Mouse (Mus musculus) small intestine, adult 2 months (tissue): ENCODE results near the gene Supt5. TPM values are rescaled to one million over a fixed set of nuclear protein-coding genes. Genes with fewer than 3 reads are reported as not detected.

ENCODE experiments used
- H3K27ac ChIP-seq: fragments of 200-500 bp; 2 replicates; pipeline ENCODE4 v1.5.1; 2012; ENCODE audit warnings: low read depth, low read length, control low read depth, inconsistent platforms; ENCODE audit not compliant: insufficient read depth
- H3K27me3 ChIP-seq: fragments of 200-500 bp; 2 replicates; pipeline ENCODE4 v1.6.1; 2012; ENCODE audit warnings: mild to moderate bottlenecking, moderate library complexity, low read length, inconsistent platforms; ENCODE audit not compliant: control insufficient read depth, insufficient read depth
- H3K36me3 ChIP-seq: fragments of 200-500 bp; 2 replicates; pipeline ENCODE4 v1.6.1; 2012; ENCODE audit warnings: mild to moderate bottlenecking, low read length, control low read depth, inconsistent platforms; ENCODE audit not compliant: control insufficient read depth, insufficient read depth
- H3K4me1 ChIP-seq: fragments of 200-500 bp; 2 replicates; pipeline ENCODE4 v1.6.1; 2012; ENCODE audit warnings: low read length, inconsistent platforms, mixed read lengths; ENCODE audit not compliant: control insufficient read depth, insufficient read depth, insufficient read length
- H3K4me3 ChIP-seq: fragments of 200-500 bp; 2 replicates; pipeline ENCODE4 v1.5.1; 2012; ENCODE audit warnings: low read depth, mild to moderate bottlenecking, control low read depth, inconsistent platforms, low read length, moderate library complexity
- CTCF ChIP-seq: fragments of 200-500 bp; IDR thresholded peaks from 2 replicates; pipeline ENCODE4 v1.5.1; 2012; ENCODE audit warnings: low read depth, mild to moderate bottlenecking, control low read depth, inconsistent platforms, low read length, moderate library complexity, mixed read lengths; ENCODE audit not compliant: insufficient replicate concordance, insufficient read length; ENCODE audit errors: extremely low read depth
- POLR2A ChIP-seq: fragments of 200-500 bp; IDR thresholded peaks from 2 replicates; pipeline ENCODE4 v1.6.1; 2012; ENCODE audit warnings: low read depth, mild to moderate bottlenecking, control low read depth, inconsistent platforms, low read length, moderate library complexity
- WGBS: fragments of 180-500 bp; shearing (Covaris S2); methylation state at CpG from one replicate; pipeline ENCODE4 v1.1.7; 2018; 5-methylcytosine and 5-hydroxymethylcytosine counted together
- polyA plus RNA-seq: library from polyadenylated mRNA; depleted of rRNA; stranded (reverse); fragments of >200 nt; gene quantifications from 2 replicates; pipeline ENCODE4 v1.2.3, GENCODE M21; 2012

Supt5 gene
- polyA plus RNA-seq, 1 experiment = 104 TPM

GRCm38 (mm10) chr7:28298837-28299625 lies 39.5 kb downstream of the Supt5 start:
- no peaks in the 10 kb centered on the region for H3K36me3 ChIP-seq
- 16% methylated on average over 43 of the region's 43 CpGs for WGBS
- peaks cover 37% of the 10 kb centered on the region for H3K27me3 ChIP-seq
- TF ChIP-seq POLR2A = no peak
- peak; percentile 7; the same call in 1 of the 2 replicates for TF ChIP-seq CTCF
- no peak overlapping the region for H3K27ac ChIP-seq
- no peak overlapping the region for H3K4me3 ChIP-seq
- peaks cover 5% of the 10 kb centered on the region; the same call in 1 of the 2 replicates for H3K4me1 ChIP-seq

DNA sequence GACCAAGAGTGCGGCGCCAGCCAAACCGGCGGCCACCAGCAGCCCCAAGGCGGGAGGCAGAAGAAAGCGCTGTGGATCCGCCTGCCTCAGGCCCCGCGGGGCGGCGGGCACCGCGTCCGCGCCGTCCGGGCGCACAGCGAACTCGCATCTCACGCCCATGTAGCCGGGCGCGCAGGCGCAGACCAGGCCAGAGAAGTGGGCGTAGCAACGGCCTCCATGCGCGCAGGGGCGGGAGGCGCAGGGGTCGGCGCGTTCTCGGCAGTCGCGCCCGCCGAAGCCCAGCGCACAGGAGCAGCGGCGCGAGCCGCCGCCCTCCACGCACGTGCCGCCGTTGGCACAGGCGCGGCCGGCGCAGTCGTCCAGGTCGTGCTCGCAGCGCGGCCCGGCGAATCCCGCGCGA lies 44.1 kb downstream of the Supt5 start:
- Histone ChIP-seq H3K4me1 (peaks cover 10% of the 10 kb centered on the region), H3K27me3 (peaks cover 42% of the 10 kb centered on the region), H3K27ac (no peak overlapping the region), H3K4me3 (peak overlapping the region; percentile 58), H3K36me3 (no peaks in the 10 kb centered on the region)
- WGBS = 4% methylated on average over 63 of the region's 63 CpGs
- no peak for TF ChIP-seq POLR2A
- TF ChIP-seq CTCF = no peak

GRCm38 (mm10) chr7:28290638-28291590 lies 47.6 kb downstream of the Supt5 start, which contains the start of gene Selenov:
TSS of gene Selenov (minus strand) at chr7:28291186.
- H3K4me1 ChIP-seq = peaks cover 10% of the 10 kb centered on the region
- WGBS = 3% methylated on average over 52 of the region's 52 CpGs
- no peaks in the 10 kb centered on the region for H3K36me3 ChIP-seq
- H3K27ac ChIP-seq = no peak within 1 kb of the TSS
- TF ChIP-seq POLR2A = no peak
- TF ChIP-seq CTCF = no peak
- H3K27me3 ChIP-seq = peaks cover 48% of the 10 kb centered on the region
- no peak within 1 kb of the TSS for H3K4me3 ChIP-seq

DNA sequence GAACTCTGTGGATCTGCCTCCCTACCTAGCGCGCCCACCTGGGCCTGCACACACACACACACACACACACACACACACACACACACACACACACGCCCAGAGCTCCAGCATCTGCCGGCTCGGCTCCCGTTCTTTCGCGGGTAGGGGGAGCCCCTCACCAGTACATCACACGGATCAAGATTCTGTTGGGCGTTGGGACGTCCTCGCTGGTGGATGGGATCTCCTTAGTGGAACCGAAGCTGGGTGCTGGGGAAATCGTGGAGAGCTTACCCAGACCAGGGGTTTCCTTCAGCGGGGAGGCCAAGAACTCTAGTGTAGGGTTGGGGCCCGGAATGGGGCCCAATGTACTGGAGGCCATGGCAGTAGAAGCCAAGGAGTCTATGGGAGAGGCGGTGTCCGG lies 48.4 kb downstream of the Supt5 start:
- H3K36me3 ChIP-seq = no peaks in the 10 kb centered on the region
- 1% methylated on average over 18 of the region's 18 CpGs for WGBS
- TF ChIP-seq POLR2A = no peak
- no peak for TF ChIP-seq CTCF
- H3K4me1 ChIP-seq = peaks cover 10% of the 10 kb centered on the region
- no peak overlapping the region for H3K27ac ChIP-seq
- H3K27me3 ChIP-seq = peaks cover 48% of the 10 kb centered on the region
- no peak overlapping the region for H3K4me3 ChIP-seq

DNA sequence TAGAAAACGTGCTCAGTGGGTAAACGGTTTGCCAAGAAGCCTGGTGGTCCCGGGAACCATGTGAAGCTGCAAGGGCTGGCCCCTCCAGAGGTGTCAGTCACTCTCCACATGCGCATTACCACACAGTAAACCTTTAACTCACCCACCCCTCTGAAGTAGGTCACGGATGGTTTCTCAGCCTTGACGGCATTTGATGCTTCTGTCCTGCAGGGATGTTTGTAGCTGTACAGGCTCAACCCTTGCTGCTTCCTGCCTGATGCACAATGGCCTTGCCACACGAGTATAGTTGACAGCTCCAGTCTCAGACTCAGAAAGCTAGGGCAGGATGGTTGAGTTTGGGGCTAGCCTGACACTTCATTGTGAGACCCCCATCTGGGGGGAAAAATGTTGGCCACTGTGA lies 57.9 kb downstream of the Supt5 start:
- WGBS = 73% methylated on average over 7 of the region's 7 CpGs
- Histone ChIP-seq H3K4me3 (no peak overlapping the region), H3K27ac (no peak overlapping the region), H3K36me3 (no peaks in the 10 kb centered on the region), H3K27me3 (no peaks in the 10 kb centered on the region), H3K4me1 (peaks cover 2% of the 10 kb centered on the region)
- TF ChIP-seq POLR2A = no peak
- TF ChIP-seq CTCF = no peak

DNA sequence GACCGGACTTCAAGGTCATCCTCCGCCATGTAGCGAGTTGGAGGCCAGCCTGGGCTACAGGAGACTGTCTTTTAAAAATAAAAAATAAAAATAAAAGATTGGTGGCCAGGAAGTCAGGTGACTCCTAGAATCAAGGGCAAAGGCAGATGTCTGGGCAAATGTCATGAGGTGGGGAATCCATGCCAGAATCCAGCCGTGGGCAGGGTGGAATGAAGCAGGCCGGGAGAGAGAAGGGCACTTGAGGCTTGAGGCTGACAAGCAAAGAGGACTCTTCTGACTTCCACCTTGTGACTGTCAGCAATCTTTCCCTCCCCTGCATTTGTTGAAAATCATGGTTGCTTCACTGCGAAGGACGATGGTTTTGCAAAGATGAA lies 60.3 kb downstream of the Supt5 start:
- Histone ChIP-seq H3K36me3 (no peaks in the 10 kb centered on the region), H3K4me1 (peaks cover 2% of the 10 kb centered on the region), H3K4me3 (peak overlapping the region; percentile 76), H3K27ac (no peak overlapping the region), H3K27me3 (no peaks in the 10 kb centered on the region)
- TF ChIP-seq POLR2A (no peak), CTCF (no peak)
- WGBS = 85% methylated on average over 7 of the region's 7 CpGs
